Mouse (Mus musculus) ES-E14 (cell line): ENCODE measurements around the gene Hal.

Source experiments
- CHD2 ChIP-seq: IDR thresholded peaks from 2 replicates; pipeline ENCODE4 v1.6.1; 2014; ENCODE audit warnings: mild to moderate bottlenecking, low read depth, low read length, inconsistent platforms
- HCFC1 ChIP-seq: IDR thresholded peaks from 2 replicates; pipeline ENCODE4 v1.6.1; 2012; ENCODE audit warnings: low read length, inconsistent platforms, borderline replicate concordance; ENCODE audit not compliant: insufficient read depth
- MAFK ChIP-seq: IDR thresholded peaks from 2 replicates; pipeline ENCODE4 v1.6.1; 2014; ENCODE audit warnings: mild to moderate bottlenecking, low read depth, low read length, inconsistent platforms; ENCODE audit not compliant: insufficient read depth
- ZC3H11A ChIP-seq: IDR thresholded peaks from 2 replicates; pipeline ENCODE4 v1.6.1; 2012; ENCODE audit warnings: low read depth, mild to moderate bottlenecking, inconsistent platforms, low read length, borderline replicate concordance
- ZNF384 ChIP-seq: IDR thresholded peaks from 2 replicates; pipeline ENCODE4 v1.6.1; 2012; ENCODE audit warnings: low read depth, low read length, inconsistent platforms

DNA sequence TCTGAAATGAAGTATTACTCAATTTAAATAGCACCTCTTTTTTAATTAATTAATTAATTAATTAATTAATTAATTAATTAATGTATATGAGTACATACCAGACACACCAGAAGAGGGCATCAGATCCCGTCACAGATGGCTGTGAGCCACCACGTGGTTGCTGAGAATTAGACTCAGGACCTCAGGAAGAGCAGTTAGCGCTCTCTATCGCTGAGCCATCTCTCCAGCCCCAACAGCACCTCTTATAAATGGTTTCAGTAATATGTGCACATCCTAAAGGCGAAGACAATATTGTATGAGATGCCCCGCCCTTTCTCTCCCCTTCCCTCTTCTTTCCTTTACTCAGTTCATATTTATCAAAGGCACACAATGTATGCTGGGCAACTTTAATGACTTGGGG lies 80.1 kb downstream of the Hal start:
- TF ChIP-seq ZC3H11A (no peak), MAFK (no peak), ZNF384 (no peak), HCFC1 (no peak), CHD2 (no peak)
